Mouse (Mus musculus): Measurements from ENCODE around the gene Gnai3. TPM values are rescaled to one million over a fixed set of nuclear protein-coding genes. Genes with fewer than 3 reads are reported as not detected.

Gene Gnai3
- polyA plus RNA-seq, 1 experiment = 28.8 TPM

- H3K27me3 ChIP-seq (ENCODE audit: control insufficient read depth, insufficient read depth, insufficient read length) = no peaks in the 10 kb centered on the region
- peaks cover 6% of the 10 kb centered on the region for H3K36me3 ChIP-seq (ENCODE audit: control insufficient read depth, insufficient read depth)
- TF ChIP-seq USF1 (IDR thresholded peaks at IDR 0.05; ENCODE audit: low read depth) = no peak
- no peak for TF ChIP-seq CTCF (IDR thresholded peaks at IDR 0.05; ENCODE audit: control insufficient read depth, insufficient read depth, insufficient read length)
- no peak for TF ChIP-seq MYOG (IDR thresholded peaks at IDR 0.05; ENCODE audit: control insufficient read depth, extremely low read depth, insufficient read length)
- H3K79me2 ChIP-seq (ENCODE audit: control insufficient read depth, insufficient read depth) = no peaks in the 10 kb centered on the region
- no peaks in the 10 kb centered on the region for H3K79me3 ChIP-seq (ENCODE audit: low read depth)
- no peak overlapping the region for H3ac ChIP-seq (ENCODE audit: control insufficient read depth, insufficient read length, low read depth)
- H3K4me3 ChIP-seq (ENCODE audit: insufficient read depth, poor library complexity, severe bottlenecking) = no peak overlapping the region
These were observed 77.1 kb downstream of the Gnai3 start for GRCm38 (mm10) chr3:108068826-108069225.

GRCm38 (mm10) chr3:108067370-108067934 is 78.5 kb downstream of the Gnai3 start:
- Histone ChIP-seq H3K36me3 (ENCODE audit: control insufficient read depth, insufficient read depth) (no peaks in the 10 kb centered on the region), H3K79me3 (ENCODE audit: low read depth) (no peaks in the 10 kb centered on the region), H3K4me3 (ENCODE audit: insufficient read depth, poor library complexity, severe bottlenecking) (no peak overlapping the region), H3K27me3 (ENCODE audit: control insufficient read depth, insufficient read depth, insufficient read length) (no peaks in the 10 kb centered on the region), H3ac (ENCODE audit: control insufficient read depth, insufficient read length, low read depth) (no peak overlapping the region), H3K79me2 (ENCODE audit: control insufficient read depth, insufficient read depth) (no peaks in the 10 kb centered on the region)
- TF ChIP-seq CEBPB (IDR thresholded peaks at IDR 0.05; ENCODE audit: low read depth) (no peak), MAX (IDR thresholded peaks at IDR 0.05) (no peak), CTCF (IDR thresholded peaks at IDR 0.05; ENCODE audit: control insufficient read depth, insufficient read depth, insufficient read length) (no peak), FOSL1 (IDR thresholded peaks at IDR 0.05; ENCODE audit: insufficient read depth, low read length, poor library complexity, severe bottlenecking) (no peak), MYOG (IDR thresholded peaks at IDR 0.05; ENCODE audit: control insufficient read depth, extremely low read depth, insufficient read length) (no peak), USF1 (IDR thresholded peaks at IDR 0.05; ENCODE audit: low read depth) (no peak), MYOD1 (IDR thresholded peaks at IDR 0.05; ENCODE audit: control insufficient read depth, insufficient read length, low read depth) (no peak)

- Histone ChIP-seq H3ac (ENCODE audit: control insufficient read depth, insufficient read length, low read depth) (no peak overlapping the region), H3K36me3 (ENCODE audit: control insufficient read depth, insufficient read depth) (no peaks in the 10 kb centered on the region), H3K79me2 (ENCODE audit: control insufficient read depth, insufficient read depth) (no peaks in the 10 kb centered on the region), H3K79me3 (ENCODE audit: low read depth) (no peaks in the 10 kb centered on the region), H3K27me3 (ENCODE audit: control insufficient read depth, insufficient read depth, insufficient read length) (no peaks in the 10 kb centered on the region), H3K4me3 (ENCODE audit: insufficient read depth, poor library complexity, severe bottlenecking) (no peak overlapping the region)
- TF ChIP-seq CEBPB (IDR thresholded peaks at IDR 0.05; ENCODE audit: low read depth) = no peak
- TF ChIP-seq CTCF (IDR thresholded peaks at IDR 0.05; ENCODE audit: control insufficient read depth, insufficient read depth, insufficient read length) = no peak
- TF ChIP-seq MYOD1 (IDR thresholded peaks at IDR 0.05; ENCODE audit: control insufficient read depth, insufficient read length, low read depth) = no peak
These were observed 80.4 kb downstream of the Gnai3 start for GRCm38 (mm10) chr3:108065551-108065950.

- TF ChIP-seq FOSL1 (IDR thresholded peaks at IDR 0.05; ENCODE audit: insufficient read depth, low read length, poor library complexity, severe bottlenecking) = no peak
- no peak for TF ChIP-seq MYOD1 (IDR thresholded peaks at IDR 0.05; ENCODE audit: control insufficient read depth, insufficient read length, low read depth)
- no peak for TF ChIP-seq MAX (IDR thresholded peaks at IDR 0.05)
- no peak for TF ChIP-seq USF1 (IDR thresholded peaks at IDR 0.05; ENCODE audit: low read depth)
- TF ChIP-seq MYOG (IDR thresholded peaks at IDR 0.05; ENCODE audit: control insufficient read depth, extremely low read depth, insufficient read length) = no peak
- no peak for TF ChIP-seq CTCF (IDR thresholded peaks at IDR 0.05; ENCODE audit: control insufficient read depth, insufficient read depth, insufficient read length)
- TF ChIP-seq CEBPB (IDR thresholded peaks at IDR 0.05; ENCODE audit: low read depth) = no peak
- Histone ChIP-seq H3K4me3 (ENCODE audit: insufficient read depth, poor library complexity, severe bottlenecking) (no peak overlapping the region), H3K36me3 (ENCODE audit: control insufficient read depth, insufficient read depth) (no peaks in the 10 kb centered on the region), H3ac (ENCODE audit: control insufficient read depth, insufficient read length, low read depth) (no peak overlapping the region), H3K79me3 (ENCODE audit: low read depth) (no peaks in the 10 kb centered on the region), H3K79me2 (ENCODE audit: control insufficient read depth, insufficient read depth) (no peaks in the 10 kb centered on the region), H3K27me3 (ENCODE audit: control insufficient read depth, insufficient read depth, insufficient read length) (no peaks in the 10 kb centered on the region)
These were observed 81.3 kb downstream of the Gnai3 start for GRCm38 (mm10) chr3:108064672-108065071.

GRCm38 (mm10) chr3:108062648-108063047 is 83.3 kb downstream of the Gnai3 start:
- no peak overlapping the region for H3K4me3 ChIP-seq (ENCODE audit: insufficient read depth, poor library complexity, severe bottlenecking)
- no peaks in the 10 kb centered on the region for H3K27me3 ChIP-seq (ENCODE audit: control insufficient read depth, insufficient read depth, insufficient read length)
- no peaks in the 10 kb centered on the region for H3K79me2 ChIP-seq (ENCODE audit: control insufficient read depth, insufficient read depth)
- no peaks in the 10 kb centered on the region for H3K36me3 ChIP-seq (ENCODE audit: control insufficient read depth, insufficient read depth)
- no peak overlapping the region for H3ac ChIP-seq (ENCODE audit: control insufficient read depth, insufficient read length, low read depth)
- H3K79me3 ChIP-seq (ENCODE audit: low read depth) = no peaks in the 10 kb centered on the region
- no peak for TF ChIP-seq MYOD1 (IDR thresholded peaks at IDR 0.05; ENCODE audit: control insufficient read depth, insufficient read length, low read depth)
- TF ChIP-seq MYOG (IDR thresholded peaks at IDR 0.05; ENCODE audit: control insufficient read depth, extremely low read depth, insufficient read length) = no peak
- no peak for TF ChIP-seq USF1 (IDR thresholded peaks at IDR 0.05; ENCODE audit: low read depth)
- TF ChIP-seq CEBPB (IDR thresholded peaks at IDR 0.05; ENCODE audit: low read depth) = no peak
- TF ChIP-seq FOSL1 (IDR thresholded peaks at IDR 0.05; ENCODE audit: insufficient read depth, low read length, poor library complexity, severe bottlenecking) = no peak
- no peak for TF ChIP-seq CTCF (IDR thresholded peaks at IDR 0.05; ENCODE audit: control insufficient read depth, insufficient read depth, insufficient read length)
- no peak for TF ChIP-seq MAX (IDR thresholded peaks at IDR 0.05)

GRCm38 (mm10) chr3:108061420-108061819 is 84.5 kb downstream of the Gnai3 start:
- H3K27me3 ChIP-seq (ENCODE audit: control insufficient read depth, insufficient read depth, insufficient read length) = no peaks in the 10 kb centered on the region
- TF ChIP-seq MYOD1 (IDR thresholded peaks at IDR 0.05; ENCODE audit: control insufficient read depth, insufficient read length, low read depth) (no peak), CEBPB (IDR thresholded peaks at IDR 0.05; ENCODE audit: low read depth) (no peak), MYOG (IDR thresholded peaks at IDR 0.05; ENCODE audit: control insufficient read depth, extremely low read depth, insufficient read length) (no peak), USF1 (IDR thresholded peaks at IDR 0.05; ENCODE audit: low read depth) (no peak)
- H3K36me3 ChIP-seq (ENCODE audit: control insufficient read depth, insufficient read depth) = no peaks in the 10 kb centered on the region
- no peaks in the 10 kb centered on the region for H3K79me2 ChIP-seq (ENCODE audit: control insufficient read depth, insufficient read depth)
- H3K4me3 ChIP-seq (ENCODE audit: insufficient read depth, poor library complexity, severe bottlenecking) = no peak overlapping the region
- H3ac ChIP-seq (ENCODE audit: control insufficient read depth, insufficient read length, low read depth) = no peak overlapping the region
- H3K79me3 ChIP-seq (ENCODE audit: low read depth) = no peaks in the 10 kb centered on the region

Other genes starting within 250 kb of the Gnai3 start
- gene Gstm7, start 214.3 kb downstream of the Gnai3 start, polyA plus RNA-seq (2012; fragmentation: generic; extraction: Trizol) = 0.21 TPM
- gene Gstm6, start 202.4 kb downstream of the Gnai3 start, polyA plus RNA-seq (2012; fragmentation: generic; extraction: Trizol) = not detected
- not detected for gene Gstm3, start 176.9 kb downstream of the Gnai3 start, polyA plus RNA-seq (2012; fragmentation: generic; extraction: Trizol)
- 7.7 TPM for gene Gstm2, start 159.7 kb downstream of the Gnai3 start, polyA plus RNA-seq (2012; fragmentation: generic; extraction: Trizol)
- 89.8 TPM for gene Gstm1, start 128.2 kb downstream of the Gnai3 start, polyA plus RNA-seq (2012; fragmentation: generic; extraction: Trizol)
- 0.39 TPM for gene Gstm4, start 101.3 kb downstream of the Gnai3 start, polyA plus RNA-seq (2012; fragmentation: generic; extraction: Trizol)
- 58.3 TPM for gene Ampd2, start 59.5 kb downstream of the Gnai3 start, polyA plus RNA-seq (2012; fragmentation: generic; extraction: Trizol)
- 1.1 TPM for gene Gnat2, start 53.4 kb downstream of the Gnai3 start, polyA plus RNA-seq (2012; fragmentation: generic; extraction: Trizol)
- gene Gpr61, start 8.7 kb upstream of the Gnai3 start, polyA plus RNA-seq (2012; fragmentation: generic; extraction: Trizol) = 0.01 TPM
- 1.9 TPM for gene Amigo1, start 40.2 kb upstream of the Gnai3 start, polyA plus RNA-seq (2012; fragmentation: generic; extraction: Trizol)
- gene Cyb561d1, start 55.1 kb upstream of the Gnai3 start, polyA plus RNA-seq (2012; fragmentation: generic; extraction: Trizol) = 1.7 TPM
- gene Atxn7l2, start 64.8 kb upstream of the Gnai3 start, polyA plus RNA-seq (2012; fragmentation: generic; extraction: Trizol) = 6.8 TPM
- not detected for gene Sypl2, start 80.5 kb upstream of the Gnai3 start, polyA plus RNA-seq (2012; fragmentation: generic; extraction: Trizol)
- gene Psma5, start 110.8 kb upstream of the Gnai3 start, polyA plus RNA-seq (2012; fragmentation: generic; extraction: Trizol) = 289 TPM
- 0.41 TPM for gene Sort1, start 137.9 kb upstream of the Gnai3 start, polyA plus RNA-seq (2012; fragmentation: generic; extraction: Trizol)
- not detected for gene Mybphl, start 218.8 kb upstream of the Gnai3 start, polyA plus RNA-seq (2012; fragmentation: generic; extraction: Trizol)
- gene Psrc1, start 237.7 kb upstream of the Gnai3 start, polyA plus RNA-seq (2012; fragmentation: generic; extraction: Trizol) = 27.9 TPM